Mouse (Mus musculus): Measurements from ENCODE around the gene Glyctk. TPM values are rescaled to one million over a fixed set of nuclear protein-coding genes. Genes with fewer than 3 reads are reported as not detected.
A peak's percentile ranks its signal among the peaks of the same experiment; 100 is the strongest.
"Not testable (repeated sequence)": the region's sequence is repeated elsewhere in the genome, so short reads cannot be mapped to it uniquely, and the experiment has no call there.

The Glyctk gene
- polyA plus RNA-seq, 1 experiment from 2014 or later, result 4.2 TPM

GRCm38 (mm10) chr9:106170556-106171345 is 12.8 kb upstream of the Glyctk start, which contains the start of gene Wdr82:
TSS of gene Wdr82 (plus strand) at chr9:106170928.
- WGBS, result under 1% methylated on average over 68 of the region's 81 CpGs
- Histone ChIP-seq H3K4me2 (replicated peaks; ENCODE audit: low read depth, low read length) (peak within 1 kb of the TSS; percentile 69), H3K9me3 (ENCODE audit: control insufficient read depth, low read length) (no peaks in the 10 kb centered on the region), H3K27me3 (ENCODE audit: control insufficient read depth, insufficient read depth, low read length) (no peaks in the 10 kb centered on the region), H3K4me1 (ENCODE audit: control insufficient read depth, insufficient read depth, low read length) (peaks cover 29% of the 10 kb centered on the region), H3K9ac (ENCODE audit: low read depth, low read length) (peak within 1 kb of the TSS; percentile 97), H3K4me3 (ENCODE audit: low read length) (peak within 1 kb of the TSS; percentile 96), H3K36me3 (ENCODE audit: control insufficient read depth, insufficient read depth, low read length) (no peaks in the 10 kb centered on the region), H3K27ac (ENCODE audit: low read depth, low read length) (peak within 1 kb of the TSS; percentile 96)
- peak; percentile 93 for ATAC-seq (ENCODE audit: low FRiP score, low TSS enrichment)

- Histone ChIP-seq H3K9ac (ENCODE audit: low read depth, low read length) (peak overlapping the region; percentile 97; the same call in 1 of the 2 replicates), H3K4me2 (replicated peaks; ENCODE audit: low read depth, low read length) (peak overlapping the region; percentile 48), H3K4me1 (ENCODE audit: control insufficient read depth, insufficient read depth, low read length) (peaks cover 25% of the 10 kb centered on the region), H3K36me3 (ENCODE audit: control insufficient read depth, insufficient read depth, low read length) (no peaks in the 10 kb centered on the region), H3K9me3 (ENCODE audit: control insufficient read depth, low read length) (no peaks in the 10 kb centered on the region), H3K4me3 (ENCODE audit: low read length) (peak overlapping the region; percentile 96; the same call in 1 of the 2 replicates), H3K27me3 (ENCODE audit: control insufficient read depth, insufficient read depth, low read length) (no peaks in the 10 kb centered on the region), H3K27ac (ENCODE audit: low read depth, low read length) (0 out of 2 replicates have a peak overlapping the region, but pooled peaks have one; percentile 96)
- ATAC-seq (ENCODE audit: low FRiP score, low TSS enrichment), result no peak
- 35% methylated on average over 6 of the region's 6 CpGs for WGBS
Measured at GRCm38 (mm10) chr9:106169917-106170316, 12.0 kb upstream of the Glyctk start.

- H3K4me2 ChIP-seq (replicated peaks; ENCODE audit: low read depth, low read length); H3K27me3 ChIP-seq (ENCODE audit: control insufficient read depth, insufficient read depth, low read length): not testable (repeated sequence)
Measured at GRCm38 (mm10) chr9:106169006-106169405, 11.1 kb upstream of the Glyctk start.

GRCm38 (mm10) chr9:106167703-106168102 is 9.8 kb upstream of the Glyctk start:
- H3K27me3 ChIP-seq (ENCODE audit: control insufficient read depth, insufficient read depth, low read length), result no peaks in the 10 kb centered on the region

More at GRCm38 (mm10) chr9:106169006-106169405, 11.1 kb upstream of the Glyctk start:
- not testable (repeated sequence) for ATAC-seq (ENCODE audit: low FRiP score, low TSS enrichment); H3K36me3 ChIP-seq (ENCODE audit: control insufficient read depth, insufficient read depth, low read length); H3K4me3 ChIP-seq (ENCODE audit: low read length); H3K9ac ChIP-seq (ENCODE audit: low read depth, low read length); H3K9me3 ChIP-seq (ENCODE audit: control insufficient read depth, low read length); H3K27ac ChIP-seq (ENCODE audit: low read depth, low read length)
- H3K4me1 ChIP-seq (ENCODE audit: control insufficient read depth, insufficient read depth, low read length), result peaks cover 17% of the 10 kb centered on the region
- 93% methylated on average over 1 of the region's 1 CpGs for WGBS

DNA sequence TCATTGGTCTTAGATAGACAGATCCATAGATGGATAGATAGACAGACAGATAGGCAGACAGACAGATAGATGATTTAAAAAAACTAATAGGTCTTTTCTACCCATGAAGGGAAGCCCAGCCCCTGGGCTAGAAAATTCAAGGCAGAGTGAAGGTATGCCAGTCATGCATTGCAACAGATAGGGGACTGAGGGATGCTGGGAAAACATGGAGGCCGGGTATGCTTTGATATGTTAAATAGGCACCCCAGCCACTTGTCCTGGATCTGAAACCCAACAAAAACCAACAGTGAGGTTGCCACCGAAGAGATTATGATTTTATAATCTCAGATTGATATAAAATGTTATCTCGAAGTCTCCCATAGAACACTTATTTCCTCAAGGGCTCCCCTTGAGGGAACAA is 9.3 kb upstream of the Glyctk start:
- ATAC-seq (ENCODE audit: low FRiP score, low TSS enrichment), result no peak
- no peak overlapping the region for H3K27ac ChIP-seq (ENCODE audit: low read depth, low read length)
- H3K4me3 ChIP-seq (ENCODE audit: low read length), result no peak overlapping the region
- H3K4me2 ChIP-seq (replicated peaks; ENCODE audit: low read depth, low read length), result no peak overlapping the region
- H3K9me3 ChIP-seq (ENCODE audit: control insufficient read depth, low read length), result no peaks in the 10 kb centered on the region
- no peak overlapping the region for H3K9ac ChIP-seq (ENCODE audit: low read depth, low read length)
- 83% methylated on average over 3 of the region's 3 CpGs for WGBS
- no peaks in the 10 kb centered on the region for H3K27me3 ChIP-seq (ENCODE audit: control insufficient read depth, insufficient read depth, low read length)
- no peaks in the 10 kb centered on the region for H3K36me3 ChIP-seq (ENCODE audit: control insufficient read depth, insufficient read depth, low read length)
- H3K4me1 ChIP-seq (ENCODE audit: control insufficient read depth, insufficient read depth, low read length), result peaks cover 5% of the 10 kb centered on the region; the same call in 1 of the 2 replicates

More at GRCm38 (mm10) chr9:106167703-106168102, 9.8 kb upstream of the Glyctk start:
- H3K4me2 ChIP-seq (replicated peaks; ENCODE audit: low read depth, low read length), result no peak overlapping the region
- peaks cover 5% of the 10 kb centered on the region; the same call in 1 of the 2 replicates for H3K4me1 ChIP-seq (ENCODE audit: control insufficient read depth, insufficient read depth, low read length)
- no peak overlapping the region for H3K4me3 ChIP-seq (ENCODE audit: low read length)
- H3K9ac ChIP-seq (ENCODE audit: low read depth, low read length), result no peak overlapping the region
- H3K36me3 ChIP-seq (ENCODE audit: control insufficient read depth, insufficient read depth, low read length), result no peaks in the 10 kb centered on the region
- no peaks in the 10 kb centered on the region for H3K9me3 ChIP-seq (ENCODE audit: control insufficient read depth, low read length)
- no peak overlapping the region for H3K27ac ChIP-seq (ENCODE audit: low read depth, low read length)
- 44% methylated on average over 1 of the region's 1 CpGs for WGBS
- ATAC-seq (ENCODE audit: low FRiP score, low TSS enrichment), result no peak

GRCm38 (mm10) chr9:106166709-106167108 is 8.8 kb upstream of the Glyctk start:
- no peaks in the 10 kb centered on the region for H3K36me3 ChIP-seq (ENCODE audit: control insufficient read depth, insufficient read depth, low read length)
- 83% methylated on average over 2 of the region's 2 CpGs for WGBS
- H3K4me3 ChIP-seq (ENCODE audit: low read length), result no peak overlapping the region
- peaks cover 5% of the 10 kb centered on the region; the same call in 1 of the 2 replicates for H3K4me1 ChIP-seq (ENCODE audit: control insufficient read depth, insufficient read depth, low read length)
- no peak overlapping the region for H3K9ac ChIP-seq (ENCODE audit: low read depth, low read length)
- H3K9me3 ChIP-seq (ENCODE audit: control insufficient read depth, low read length), result no peaks in the 10 kb centered on the region
- H3K27ac ChIP-seq (ENCODE audit: low read depth, low read length), result no peak overlapping the region
- no peak for ATAC-seq (ENCODE audit: low FRiP score, low TSS enrichment)
- H3K27me3 ChIP-seq (ENCODE audit: control insufficient read depth, insufficient read depth, low read length), result no peaks in the 10 kb centered on the region
- H3K4me2 ChIP-seq (replicated peaks; ENCODE audit: low read depth, low read length), result no peak overlapping the region

DNA sequence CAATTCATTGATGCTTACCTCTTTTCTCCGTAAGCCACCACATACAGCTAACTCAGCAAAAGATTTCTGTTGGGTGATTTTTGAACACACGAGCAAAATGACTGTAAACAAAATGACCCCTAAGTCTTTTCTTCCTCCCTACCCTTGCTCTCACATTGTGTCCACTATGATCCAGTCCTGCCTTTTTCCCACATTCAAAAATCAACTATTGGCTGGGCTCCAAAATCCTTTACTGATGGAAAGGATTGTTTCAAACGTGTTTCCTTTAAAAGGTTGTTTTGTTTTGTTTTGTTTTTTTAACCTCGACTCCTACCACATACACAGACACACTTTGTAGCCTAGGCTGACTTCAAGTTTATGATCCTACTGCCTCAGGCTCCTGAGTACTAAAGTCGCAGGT is 2.5 kb upstream of the Glyctk start:
- H3K4me1 ChIP-seq (ENCODE audit: control insufficient read depth, insufficient read depth, low read length), result no peaks in the 10 kb centered on the region
- no peak for ATAC-seq (ENCODE audit: low FRiP score, low TSS enrichment)
- no peaks in the 10 kb centered on the region for H3K27me3 ChIP-seq (ENCODE audit: control insufficient read depth, insufficient read depth, low read length)
- no peaks in the 10 kb centered on the region for H3K36me3 ChIP-seq (ENCODE audit: control insufficient read depth, insufficient read depth, low read length)
- H3K4me2 ChIP-seq (replicated peaks; ENCODE audit: low read depth, low read length), result peak overlapping the region; percentile 50
- peak overlapping the region; percentile 42 for H3K4me3 ChIP-seq (ENCODE audit: low read length)
- WGBS, result 34% methylated on average over 5 of the region's 5 CpGs
- H3K27ac ChIP-seq (ENCODE audit: low read depth, low read length), result peak overlapping the region; percentile 77; the same call in 1 of the 2 replicates
- peak overlapping the region; percentile 40; the same call in 1 of the 2 replicates for H3K9ac ChIP-seq (ENCODE audit: low read depth, low read length)
- no peaks in the 10 kb centered on the region for H3K9me3 ChIP-seq (ENCODE audit: control insufficient read depth, low read length)

DNA sequence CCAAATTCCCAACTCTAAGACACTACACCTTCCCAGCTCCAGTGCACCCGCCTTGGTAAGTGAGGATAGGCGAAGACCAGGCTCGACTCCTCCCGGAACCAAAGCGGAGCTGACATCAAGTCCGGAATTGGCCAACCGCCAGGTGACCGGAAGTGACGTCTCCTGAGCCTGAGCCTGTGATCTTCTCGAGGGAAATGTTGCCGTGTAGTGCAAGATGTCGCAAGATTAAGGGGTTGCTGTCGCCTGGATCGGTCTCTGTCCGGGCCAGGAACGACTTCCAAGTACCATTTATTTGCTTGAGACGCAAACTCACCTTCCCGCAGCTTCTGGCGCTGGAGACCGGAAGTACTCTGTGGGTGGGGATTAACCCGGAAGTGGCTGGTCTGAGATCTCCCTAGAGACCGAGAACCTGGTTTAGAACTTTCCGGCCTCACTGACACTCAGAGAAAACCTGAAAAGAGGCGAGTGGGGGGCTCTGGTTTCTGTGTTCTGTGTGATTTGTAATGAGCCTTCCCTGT is 1.9 kb upstream of the Glyctk start:
- ATAC-seq (ENCODE audit: low FRiP score, low TSS enrichment), result peak; percentile 86
- H3K4me3 ChIP-seq (ENCODE audit: low read length), result peak overlapping the region; percentile 42
- no peaks in the 10 kb centered on the region for H3K36me3 ChIP-seq (ENCODE audit: control insufficient read depth, insufficient read depth, low read length)
- peak overlapping the region; percentile 50 for H3K4me2 ChIP-seq (replicated peaks; ENCODE audit: low read depth, low read length)
- H3K9ac ChIP-seq (ENCODE audit: low read depth, low read length), result peak overlapping the region; percentile 40
- H3K27me3 ChIP-seq (ENCODE audit: control insufficient read depth, insufficient read depth, low read length), result no peaks in the 10 kb centered on the region
- no peaks in the 10 kb centered on the region for H3K4me1 ChIP-seq (ENCODE audit: control insufficient read depth, insufficient read depth, low read length)
- WGBS, result 2% methylated on average over 24 of the region's 24 CpGs
- H3K27ac ChIP-seq (ENCODE audit: low read depth, low read length), result peak overlapping the region; percentile 77
- H3K9me3 ChIP-seq (ENCODE audit: control insufficient read depth, low read length), result no peaks in the 10 kb centered on the region

DNA sequence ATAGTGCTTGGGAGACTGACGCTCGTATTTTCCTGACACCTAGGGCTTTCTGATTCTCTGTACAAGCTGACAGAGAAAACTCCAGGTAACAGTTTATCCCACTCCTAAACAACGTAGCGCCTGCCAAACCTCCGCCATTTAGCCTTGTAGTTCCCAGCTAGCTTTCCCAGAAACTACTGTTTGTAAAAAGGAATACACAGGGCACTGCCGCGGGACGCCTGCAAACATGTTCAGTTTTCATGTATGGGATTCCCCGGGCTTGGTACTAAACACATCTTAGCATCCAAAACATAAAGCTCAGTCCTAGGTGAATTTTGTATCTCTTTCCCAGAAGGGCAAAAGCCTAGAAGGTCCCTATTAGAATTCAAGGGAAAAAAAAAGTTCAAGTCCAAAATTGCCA is 1.3 kb upstream of the Glyctk start:
- WGBS, result 81% methylated on average over 9 of the region's 9 CpGs
- Histone ChIP-seq H3K4me2 (replicated peaks; ENCODE audit: low read depth, low read length) (peak overlapping the region; percentile 50), H3K4me1 (ENCODE audit: control insufficient read depth, insufficient read depth, low read length) (no peaks in the 10 kb centered on the region), H3K9ac (ENCODE audit: low read depth, low read length) (no peak overlapping the region), H3K36me3 (ENCODE audit: control insufficient read depth, insufficient read depth, low read length) (no peaks in the 10 kb centered on the region), H3K4me3 (ENCODE audit: low read length) (peak overlapping the region; percentile 42), H3K9me3 (ENCODE audit: control insufficient read depth, low read length) (no peaks in the 10 kb centered on the region), H3K27ac (ENCODE audit: low read depth, low read length) (no peak overlapping the region), H3K27me3 (ENCODE audit: control insufficient read depth, insufficient read depth, low read length) (no peaks in the 10 kb centered on the region)
- no peak for ATAC-seq (ENCODE audit: low FRiP score, low TSS enrichment)

All from kidney, embryonic 14.5 days (tissue).